Mouse (Mus musculus) CH12.LX (cell line): ENCODE results near the gene Clpp. TPM values are rescaled to one million over a fixed set of nuclear protein-coding genes. Genes with fewer than 3 reads are reported as not detected.

ENCODE experiments used
- DNase-seq: peaks from one replicate; pipeline ENCODE4 v3.0.0-alpha.2; 2013; ENCODE audit errors: extremely low read depth
- H3K27ac ChIP-seq: 2 replicates; pipeline ENCODE4 v1.5.1; 2012; ENCODE audit warnings: low read depth, mild to moderate bottlenecking, control low read depth, moderate library complexity; ENCODE audit not compliant: insufficient read depth
- H3K27me3 ChIP-seq: replicated peaks from 2 replicates; pipeline ENCODE3; 2012; ENCODE audit warnings: inconsistent platforms
- H3K36me3 ChIP-seq, 2 experiments: replicated peaks in 1 of 2; 2 replicates each; pipeline versions ENCODE3 to v1.6.1; 2012; ENCODE audit warnings: inconsistent platforms in 1 of 2, low read length in 1 of 2, mild to moderate bottlenecking in 1 of 2, mixed read lengths in 1 of 2, moderate library complexity in 1 of 2; ENCODE audit not compliant: control insufficient read depth in 1 of 2, insufficient read depth in 1 of 2
- H3K4me1 ChIP-seq, 2 experiments: 2 replicates each; pipeline ENCODE4 v1.6.1; 2012; ENCODE audit warnings: inconsistent platforms in 1 of 2, moderate library complexity in 1 of 2; ENCODE audit not compliant: insufficient read depth in 2 of 2, control insufficient read depth in 1 of 2
- H3K4me2 ChIP-seq: 2 replicates; pipeline ENCODE4 v1.6.1; 2012; ENCODE audit warnings: low read depth, mild to moderate bottlenecking, control low read depth; ENCODE audit not compliant: poor library complexity, insufficient read depth, severe bottlenecking
- H3K4me3 ChIP-seq, 3 experiments: fragments of 150-350 bp in 1 of 3; sonication (generic) in 1 of 3; replicated peaks in 1 of 3; 2 replicates each; pipeline versions ENCODE3 to v1.5.1; 2011 to 2012; ENCODE audit warnings: low read depth in 2 of 3, low read length in 2 of 3, mild to moderate bottlenecking in 2 of 3, moderate library complexity in 2 of 3, control low read depth in 1 of 3, improper control_type of control experiment in 1 of 3, inconsistent platforms in 1 of 3, mixed read lengths in 1 of 3; ENCODE audit not compliant: poor library complexity in 1 of 3
- H3K79me2 ChIP-seq: replicated peaks from 2 replicates; pipeline ENCODE4 v1.6.1; 2012; ENCODE audit warnings: mild to moderate bottlenecking, moderate library complexity; ENCODE audit not compliant: control insufficient read depth, poor library complexity, insufficient read depth, severe bottlenecking; ENCODE audit errors: extremely low read depth
- H3K9ac ChIP-seq: 2 replicates; pipeline ENCODE4 v1.6.1; 2012; ENCODE audit warnings: low read depth, mild to moderate bottlenecking, control low read depth, moderate library complexity; ENCODE audit not compliant: insufficient read depth
- H3K9me3 ChIP-seq: replicated peaks from 2 replicates; pipeline ENCODE3; 2012; ENCODE audit warnings: low read length, inconsistent platforms, mixed read lengths
- CHD1 ChIP-seq: IDR thresholded peaks from 2 replicates; pipeline ENCODE4 v1.6.1; 2012; ENCODE audit warnings: low read depth, low read length, improper control_type of control experiment, inconsistent platforms
- CTCF ChIP-seq, 2 experiments: IDR thresholded peaks in 1 of 2; conservative IDR thresholded peaks in 1 of 2; 2 replicates each; pipeline ENCODE4 v1.5.1; 2011 to 2012; ENCODE audit warnings: low read depth in 2 of 2, low read length in 2 of 2, improper control_type of control experiment in 1 of 2, inconsistent platforms in 1 of 2, mild to moderate bottlenecking in 1 of 2, moderate library complexity in 1 of 2
- ELF1 ChIP-seq: IDR thresholded peaks from 2 replicates; pipeline ENCODE4 v1.6.1; 2014; ENCODE audit warnings: low read depth, mild to moderate bottlenecking, inconsistent platforms, low read length, improper control_type of control experiment
- HCFC1 ChIP-seq: IDR thresholded peaks from 2 replicates; pipeline ENCODE4 v1.6.1; 2012; ENCODE audit warnings: low read depth, mild to moderate bottlenecking, inconsistent platforms, low read length, improper control_type of control experiment
- KAT2A ChIP-seq: IDR thresholded peaks from 2 replicates; pipeline ENCODE4 v1.6.1; 2012; ENCODE audit warnings: low read length, improper control_type of control experiment, inconsistent platforms; ENCODE audit not compliant: insufficient replicate concordance
- MAX ChIP-seq: IDR thresholded peaks from 2 replicates; pipeline ENCODE4 v1.6.1; 2011; ENCODE audit warnings: low read length, improper control_type of control experiment
- MEF2A ChIP-seq: IDR thresholded peaks from 2 replicates; pipeline ENCODE4 v1.6.1; 2014; ENCODE audit warnings: low read depth, mild to moderate bottlenecking, inconsistent platforms, low read length, improper control_type of control experiment, borderline replicate concordance
- MXI1 ChIP-seq: IDR thresholded peaks from 2 replicates; pipeline ENCODE4 v1.6.1; 2011; ENCODE audit warnings: mild to moderate bottlenecking, low read depth, low read length, improper control_type of control experiment
- MYC ChIP-seq: IDR thresholded peaks from 2 replicates; pipeline ENCODE4 v1.6.1; 2011; ENCODE audit warnings: low read depth, mild to moderate bottlenecking, improper control_type of control experiment, low read length
- NRF1 ChIP-seq: IDR thresholded peaks from 2 replicates; pipeline ENCODE4 v1.6.1; 2014; ENCODE audit warnings: low read depth, mild to moderate bottlenecking, inconsistent platforms, low read length, improper control_type of control experiment, moderate library complexity
- POLR2A ChIP-seq: IDR thresholded peaks from 2 replicates; pipeline ENCODE4 v1.6.1; 2011; ENCODE audit warnings: low read depth, mild to moderate bottlenecking, improper control_type of control experiment, low read length
- RCOR1 ChIP-seq: conservative IDR thresholded peaks from 2 replicates; pipeline ENCODE4 v1.6.1; 2012; ENCODE audit warnings: low read depth, mild to moderate bottlenecking, inconsistent platforms, low read length, improper control_type of control experiment
- SIN3A ChIP-seq: IDR thresholded peaks from 2 replicates; pipeline ENCODE4 v1.6.1; 2012; ENCODE audit warnings: low read length, improper control_type of control experiment, inconsistent platforms
- TCF12 ChIP-seq: IDR thresholded peaks from 2 replicates; pipeline ENCODE4 v1.6.1; 2014; ENCODE audit warnings: low read depth, mild to moderate bottlenecking, inconsistent platforms, low read length, improper control_type of control experiment
- USF2 ChIP-seq: conservative IDR thresholded peaks from 2 replicates; pipeline ENCODE4 v1.6.1; 2011; ENCODE audit warnings: low read depth, low read length, improper control_type of control experiment
- dilution Hi-C: fragments of 300-500 bp; cut with MboI; formaldehyde crosslinking; loops from 2 replicates; pipeline ENCODE4 v1.14.3; 2020; ENCODE audit warnings: low sequenced_read_pairs; ENCODE audit not compliant: extremely low pct_unique_long_range_greater_than_20kb, extremely low pct_ligation_motif_present
- in situ Hi-C: fragments of 300-500 bp; cut with MboI; formaldehyde crosslinking; loops from 3 replicates; pipeline ENCODE4 v1.14.3; 2019; ENCODE audit warnings: low sequenced_read_pairs, low pct_ligation_motif_present, low pct_unique_long_range_greater_than_20kb, mixed read lengths
- polyA plus RNA-seq: library from polyadenylated mRNA; unstranded; fragments of >175 nt; gene quantifications from 2 replicates; pipeline ENCODE4 v1.2.1, GENCODE M21; 2012; ENCODE audit warnings: low read depth; ENCODE audit not compliant: insufficient read length
- total RNA-seq, 2 experiments: library from RNA; depleted of rRNA; stranded (reverse); fragments of 300-350 nt in 1 of 2; fragments of >200 nt in 1 of 2; gene quantifications; 2 replicates each; pipeline ENCODE4 v1.2.3; 2012 to 2014

Gene Clpp
- total and polyA plus RNA-seq, 3 experiments, result 114 to 166 (median 117) TPM

DNA sequence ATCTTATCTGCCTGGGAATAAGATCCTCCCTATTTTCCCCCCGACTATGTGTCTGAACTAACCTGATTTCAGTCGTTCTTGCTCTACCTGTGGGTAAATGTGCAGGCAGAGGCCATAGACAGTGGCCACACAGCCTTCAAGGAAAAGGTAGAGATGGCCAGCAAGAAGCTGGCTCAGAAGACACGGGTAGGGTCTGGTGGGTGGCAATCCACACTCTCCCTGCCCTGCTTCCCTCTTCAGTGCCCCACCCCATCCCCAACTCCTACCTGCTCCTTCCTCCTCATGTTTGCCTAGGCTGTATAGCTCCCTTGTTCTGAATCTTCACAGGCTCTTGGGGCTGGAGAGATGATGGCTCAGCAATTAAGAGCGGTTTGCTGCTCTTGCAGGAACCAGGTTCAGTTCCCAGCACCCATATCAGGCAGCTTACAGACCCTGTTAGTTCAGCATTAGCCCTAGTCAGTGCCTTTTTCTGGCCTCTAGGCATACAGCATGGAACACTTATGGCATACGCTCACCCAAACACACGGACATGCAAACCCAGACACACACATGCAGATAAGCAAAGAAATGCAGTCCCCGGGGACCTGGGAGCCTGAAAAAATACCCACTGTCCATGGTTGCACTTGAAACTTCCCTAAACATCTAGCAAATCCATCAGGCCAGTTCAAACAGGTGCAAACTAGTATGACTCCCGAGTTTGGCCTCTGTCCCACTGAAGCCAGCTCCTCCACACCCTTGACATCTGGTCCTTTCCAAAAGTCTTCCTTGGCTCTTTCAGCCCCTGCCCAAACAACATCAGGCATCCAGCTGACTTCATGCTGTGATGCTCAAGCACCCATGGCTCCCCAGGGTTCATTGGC lies 13.3 kb upstream of the Clpp start:
- in situ Hi-C loops, result no loop called here
- TF ChIP-seq SIN3A (no peak), HCFC1 (no peak), ELF1 (no peak), RCOR1 (no peak), CHD1 (no peak), POLR2A (no peak), KAT2A (no peak), MXI1 (no peak), NRF1 (no peak)
- TF ChIP-seq, all 38 proteins: peak for 0
- no peak overlapping the region for H3K27ac ChIP-seq
- peaks cover 7% of the 10 kb centered on the region for H3K27me3 ChIP-seq
- no peak overlapping the region for H3K9ac ChIP-seq
- no peaks in the 10 kb centered on the region for H3K36me3 ChIP-seq
- H3K4me1 ChIP-seq, result 0 out of 4 replicates have a peak, but pooled peaks cover 0 to 3% of the 10 kb centered on the region in 2 experiments
- no peak overlapping the region for H3K4me2 ChIP-seq
- no peaks in the 10 kb centered on the region for H3K79me2 ChIP-seq
- no peaks in the 10 kb centered on the region for H3K9me3 ChIP-seq
- DNase-seq, result no peak
- no peak overlapping the region for H3K4me3 ChIP-seq
- dilution Hi-C loops, result no loop called here

DNA sequence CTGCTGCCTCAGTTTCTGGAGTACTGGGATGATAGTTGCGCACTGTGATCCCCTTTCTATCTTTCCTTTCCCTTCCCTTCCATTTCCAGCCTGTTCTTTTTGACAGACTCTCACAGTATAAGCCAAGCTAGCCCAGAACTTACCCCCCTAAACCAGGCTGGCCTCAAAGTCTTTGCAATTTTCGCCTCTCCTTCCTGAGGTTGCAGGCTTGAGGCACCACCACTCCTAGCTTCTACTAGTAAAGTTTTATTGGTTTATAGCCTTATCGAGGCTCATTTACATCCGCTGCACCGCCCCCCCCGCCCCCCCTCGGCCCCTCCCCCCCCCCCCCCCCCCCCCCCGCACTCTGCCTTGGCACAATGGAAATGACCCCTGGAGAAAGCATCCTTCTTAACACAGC lies 10.6 kb upstream of the Clpp start:
- H3K4me3 ChIP-seq, result no peak overlapping the region
- in situ Hi-C loops, result no loop called here
- DNase-seq, result no peak
- no peaks in the 10 kb centered on the region for H3K36me3 ChIP-seq
- dilution Hi-C loops, result no loop called here
- no peak overlapping the region for H3K4me2 ChIP-seq
- H3K9me3 ChIP-seq, result no peaks in the 10 kb centered on the region
- no peak overlapping the region for H3K9ac ChIP-seq
- H3K27me3 ChIP-seq, result peaks cover 5% of the 10 kb centered on the region
- H3K79me2 ChIP-seq, result no peaks in the 10 kb centered on the region
- H3K27ac ChIP-seq, result no peak overlapping the region
- TF ChIP-seq ELF1 (no peak), MEF2A (no peak), MYC (no peak), TCF12 (no peak)
- 0 out of 4 replicates have a peak, but pooled peaks cover 0 to 3% of the 10 kb centered on the region in 2 experiments for H3K4me1 ChIP-seq

DNA sequence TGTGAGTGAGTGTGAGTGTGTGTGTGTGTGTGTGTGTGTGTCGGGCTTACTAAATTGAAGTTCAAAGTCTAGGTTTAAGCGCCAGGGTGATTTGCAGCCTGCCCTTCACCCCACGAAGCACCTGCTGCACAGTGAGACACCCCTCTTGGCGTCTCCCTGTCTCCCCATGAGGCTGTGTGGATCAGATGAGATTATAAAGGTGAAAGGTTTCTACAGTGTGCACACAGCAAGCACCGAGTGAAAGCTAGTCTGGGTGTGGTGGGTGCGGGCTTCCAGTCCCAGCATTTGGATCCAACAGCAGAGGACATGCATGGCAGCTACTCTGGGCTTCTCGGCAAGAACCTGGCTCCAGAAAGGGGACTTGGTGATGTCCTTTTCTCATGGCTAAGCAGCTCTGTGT lies 9.1 kb upstream of the Clpp start:
- Histone ChIP-seq H3K4me2 (no peak overlapping the region), H3K4me1 (0 out of 4 replicates have a peak, but pooled peaks cover 0 to 3% of the 10 kb centered on the region in 2 experiments), H3K36me3 (no peaks in the 10 kb centered on the region), H3K27me3 (peaks cover 2% of the 10 kb centered on the region), H3K27ac (no peak overlapping the region), H3K4me3 (no peak overlapping the region), H3K9me3 (no peaks in the 10 kb centered on the region), H3K9ac (no peak overlapping the region), H3K79me2 (no peaks in the 10 kb centered on the region)
- dilution Hi-C loops, result no loop called here
- DNase-seq, result no peak
- in situ Hi-C loops, result no loop called here
- TF ChIP-seq USF2 (no peak), CTCF (conservative IDR thresholded peaks at IDR 0.05 in 1 of 2, IDR thresholded peaks at IDR 0.05 in 1 of 2; ENCODE audit: low read depth in 2 of 2, low read length in 2 of 2) (no peak), MAX (no peak)
